Mouse (Mus musculus) myocyte (in vitro differentiated cells): Measurements from ENCODE around the gene Mrrf. TPM values are rescaled to one million over a fixed set of nuclear protein-coding genes. Genes with fewer than 3 reads are reported as not detected.

Source experiments
- H3K27me3 ChIP-seq: one replicate; pipeline ENCODE4 v1.6.1; 2011; ENCODE audit not compliant: control insufficient read depth, insufficient read depth, insufficient read length
- H3K36me3 ChIP-seq: one replicate; pipeline ENCODE4 v1.6.1; 2011; ENCODE audit not compliant: control insufficient read depth, insufficient read depth
- H3K4me2 ChIP-seq: one replicate; pipeline ENCODE4 v1.6.1; 2011; ENCODE audit warnings: low read depth, control low read depth
- H3K4me3 ChIP-seq: one replicate; pipeline ENCODE4 v1.5.1; 2011; ENCODE audit warnings: mild to moderate bottlenecking, control low read depth, moderate library complexity
- H3K79me2 ChIP-seq: one replicate; pipeline ENCODE4 v1.6.1; 2011; ENCODE audit not compliant: control insufficient read depth, insufficient read depth
- H3ac ChIP-seq: one replicate; pipeline ENCODE4 v1.6.1; 2011; ENCODE audit not compliant: control insufficient read depth, insufficient read length
- CEBPB ChIP-seq: IDR thresholded peaks from 2 replicates; pipeline ENCODE4 v1.6.1; 2011; ENCODE audit warnings: mild to moderate bottlenecking, moderate library complexity; ENCODE audit not compliant: poor library complexity, insufficient read depth, severe bottlenecking
- E2F4 ChIP-seq: IDR thresholded peaks from one replicate; pipeline ENCODE4 v1.6.1; 2011; ENCODE audit warnings: mild to moderate bottlenecking, control low read depth, moderate library complexity; ENCODE audit not compliant: insufficient read depth
- MAX ChIP-seq: IDR thresholded peaks from one replicate; pipeline ENCODE4 v1.6.1; 2011; ENCODE audit warnings: low read depth, mild to moderate bottlenecking, control low read depth
- MYOD1 ChIP-seq, 3 experiments: IDR thresholded peaks; one replicate each; pipeline ENCODE4 v1.6.1; 2011; ENCODE audit warnings: control low read depth in 2 of 3, low read depth in 2 of 3, mild to moderate bottlenecking in 2 of 3, moderate library complexity in 1 of 3; ENCODE audit not compliant: insufficient read length in 2 of 3, control insufficient read depth in 1 of 3
- MYOG ChIP-seq, 3 experiments: IDR thresholded peaks; one replicate each; pipeline ENCODE4 v1.6.1; 2011; ENCODE audit warnings: control low read depth in 2 of 3, low read depth in 2 of 3, mild to moderate bottlenecking in 2 of 3; ENCODE audit not compliant: insufficient read length in 2 of 3, control insufficient read depth in 1 of 3, insufficient read depth in 1 of 3
- POLR2A ChIP-seq: IDR thresholded peaks from one replicate; pipeline ENCODE4 v1.6.1; 2011; ENCODE audit warnings: low read depth, mild to moderate bottlenecking, control low read depth, moderate library complexity; ENCODE audit not compliant: insufficient read length
- POLR2AphosphoS2 ChIP-seq: IDR thresholded peaks from one replicate; pipeline ENCODE4 v1.6.1; 2011; ENCODE audit warnings: low read depth, control low read depth; ENCODE audit not compliant: insufficient read length
- REST ChIP-seq: IDR thresholded peaks from one replicate; pipeline ENCODE4 v1.6.1; 2011; ENCODE audit warnings: mild to moderate bottlenecking, control low read depth, moderate library complexity; ENCODE audit not compliant: insufficient read depth, insufficient read length
- SRF ChIP-seq: IDR thresholded peaks from one replicate; pipeline ENCODE4 v1.6.1; 2011; ENCODE audit warnings: low read depth; ENCODE audit not compliant: control insufficient read depth, insufficient read length
- TCF12 ChIP-seq: IDR thresholded peaks from one replicate; pipeline ENCODE4 v1.6.1; 2011; ENCODE audit warnings: mild to moderate bottlenecking, control low read depth; ENCODE audit not compliant: poor library complexity, insufficient read depth, severe bottlenecking
- TCF3 ChIP-seq: IDR thresholded peaks from one replicate; pipeline ENCODE4 v1.6.1; 2011; ENCODE audit warnings: low read depth, control low read depth; ENCODE audit not compliant: insufficient read length
- USF1 ChIP-seq: IDR thresholded peaks from one replicate; pipeline ENCODE4 v1.6.1; 2011; ENCODE audit warnings: low read depth, mild to moderate bottlenecking, control low read depth, moderate library complexity
- polyA plus RNA-seq: library from polyadenylated mRNA; unstranded; fragments of >200 nt; fragmentation: generic; extraction: Trizol; gene quantifications from one replicate; pipeline ENCODE4 v1.2.1, GENCODE M21; 2012; ENCODE audit warnings: missing spikeins

Mrrf gene
- polyA plus RNA-seq, 1 experiment: 40.9 TPM

GRCm38 (mm10) chr2:36126795-36127429 lies 9.3 kb upstream of the Mrrf start:
- H3K36me3 ChIP-seq: peaks cover 61% of the 10 kb centered on the region
- no peak overlapping the region for H3ac ChIP-seq
- no peaks in the 10 kb centered on the region for H3K79me2 ChIP-seq
- no peaks in the 10 kb centered on the region for H3K27me3 ChIP-seq
- TF ChIP-seq SRF (no peak), MYOG (IDR thresholded peaks at IDR 0.05; ENCODE audit: control insufficient read depth in 1 of 3, insufficient read depth in 1 of 3, insufficient read length in 2 of 3, low read depth in 2 of 3) (no peak), TCF12 (no peak)
- no peak overlapping the region for H3K4me2 ChIP-seq
- H3K4me3 ChIP-seq: no peak overlapping the region

GRCm38 (mm10) chr2:36127973-36128372 lies 8.2 kb upstream of the Mrrf start:
- no peaks in the 10 kb centered on the region for H3K79me2 ChIP-seq
- no peak overlapping the region for H3K4me2 ChIP-seq
- H3ac ChIP-seq: no peak overlapping the region
- no peaks in the 10 kb centered on the region for H3K27me3 ChIP-seq
- H3K4me3 ChIP-seq: no peak overlapping the region
- H3K36me3 ChIP-seq: peaks cover 63% of the 10 kb centered on the region
- TF ChIP-seq CEBPB: no peak
- TF ChIP-seq POLR2AphosphoS2: no peak
- TF ChIP-seq REST: no peak
- no peak for TF ChIP-seq TCF3
- TF ChIP-seq MYOD1 (IDR thresholded peaks at IDR 0.05; ENCODE audit: control insufficient read depth in 1 of 3, insufficient read length in 2 of 3, low read depth in 2 of 3): no peak
- no peak for TF ChIP-seq MYOG (IDR thresholded peaks at IDR 0.05; ENCODE audit: control insufficient read depth in 1 of 3, insufficient read depth in 1 of 3, insufficient read length in 2 of 3, low read depth in 2 of 3)
- TF ChIP-seq USF1: no peak
- TF ChIP-seq TCF12: no peak

- H3K79me2 ChIP-seq: peaks cover 1% of the 10 kb centered on the region
- H3K36me3 ChIP-seq: peaks cover 66% of the 10 kb centered on the region
- H3K27me3 ChIP-seq: no peaks in the 10 kb centered on the region
- TF ChIP-seq REST (no peak), E2F4 (no peak), POLR2AphosphoS2 (no peak), MYOD1 (IDR thresholded peaks at IDR 0.05; ENCODE audit: control insufficient read depth in 1 of 3, insufficient read length in 2 of 3, low read depth in 2 of 3) (no peak), TCF12 (no peak), MYOG (IDR thresholded peaks at IDR 0.05; ENCODE audit: control insufficient read depth in 1 of 3, insufficient read depth in 1 of 3, insufficient read length in 2 of 3, low read depth in 2 of 3) (no peak), SRF (no peak), USF1 (no peak), CEBPB (no peak), MAX (no peak), POLR2A (no peak)
- H3K4me3 ChIP-seq: no peak overlapping the region
- H3ac ChIP-seq: no peak overlapping the region
- H3K4me2 ChIP-seq: no peak overlapping the region
These were observed 7.1 kb upstream of the Mrrf start for GRCm38 (mm10) chr2:36129051-36129450.

DNA sequence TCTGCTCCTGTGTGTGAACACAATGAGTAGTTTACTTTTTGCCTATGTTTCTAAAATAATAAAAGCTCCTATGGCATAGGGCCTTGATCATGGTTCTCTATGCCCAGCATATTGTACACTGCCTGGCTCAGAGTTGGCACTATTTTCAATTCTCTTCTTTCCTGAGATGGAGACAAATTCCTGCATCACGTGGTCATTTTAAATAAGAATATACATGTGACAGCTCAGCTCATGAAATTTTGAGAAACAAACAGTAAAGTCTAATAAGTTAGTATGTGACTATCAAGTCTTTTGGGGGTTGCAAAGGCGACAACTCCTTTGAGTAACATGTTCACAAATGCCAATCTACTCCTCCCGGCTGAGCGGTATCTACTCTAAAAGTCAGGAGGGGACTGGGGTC lies 302 bp upstream of the Mrrf start:
- Histone ChIP-seq H3K79me2 (peaks cover 41% of the 10 kb centered on the region), H3K4me3 (peak overlapping the region; percentile 98), H3K4me2 (peak overlapping the region; percentile 95), H3K36me3 (peaks cover 33% of the 10 kb centered on the region), H3K27me3 (no peaks in the 10 kb centered on the region), H3ac (peak overlapping the region; percentile 78)
- TF ChIP-seq TCF3 (no peak), USF1 (peak; percentile 9), E2F4 (no peak), MYOG (IDR thresholded peaks at IDR 0.05; ENCODE audit: control insufficient read depth in 1 of 3, insufficient read depth in 1 of 3, insufficient read length in 2 of 3, low read depth in 2 of 3) (no peak), SRF (no peak), TCF12 (no peak)

GRCm38 (mm10) chr2:36139096-36139495 lies 2.9 kb downstream of the Mrrf start:
- Histone ChIP-seq H3K4me3 (no peak overlapping the region), H3K27me3 (no peaks in the 10 kb centered on the region), H3K4me2 (no peak overlapping the region), H3ac (no peak overlapping the region), H3K36me3 (peaks cover 2% of the 10 kb centered on the region), H3K79me2 (peaks cover 39% of the 10 kb centered on the region)
- TF ChIP-seq MAX: no peak
